Mouse (Mus musculus): ENCODE measurements around the gene Nradd. TPM values are rescaled to one million over a fixed set of nuclear protein-coding genes. Genes with fewer than 3 reads are reported as not detected.
A peak's percentile ranks its signal among the peaks of the same experiment; 100 is the strongest.

Nradd gene
- 5.2 and 5.5 TPM in 2 replicates for polyA plus RNA-seq (2012; rRNA removed)

- H3K36me3 ChIP-seq (ENCODE audit: control insufficient read depth, insufficient read depth, low read length), result peaks cover 27% of the 10 kb centered on the region
- peak within 1 kb of the TSS; percentile 30; the same call in 1 of the 2 replicates for H3K27ac ChIP-seq (ENCODE audit: insufficient read depth, low read length)
- H3K4me3 ChIP-seq (ENCODE audit: extremely low read depth, insufficient read depth, insufficient read length), result peak within 1 kb of the TSS; percentile 53; the same call in 1 of the 2 replicates
- peak; percentile 25 to 49 for DNase-seq (ENCODE audit: low read depth in 1 of 2, low spot score in 2 of 2)
- 46% methylated on average over 41 of the region's 41 CpGs for WGBS
- no peak for TF ChIP-seq CTCF (IDR thresholded peaks at IDR 0.05; ENCODE audit: extremely low read depth, insufficient read depth, insufficient read length, insufficient replicate concordance)
- TF ChIP-seq POLR2A (IDR thresholded peaks at IDR 0.05; ENCODE audit: low read depth, low read length), result no peak
- peaks cover 4% of the 10 kb centered on the region; the same call in 1 of the 2 replicates for H3K4me1 ChIP-seq (ENCODE audit: control insufficient read depth, insufficient read depth, insufficient read length)
- H3K27me3 ChIP-seq (ENCODE audit: control insufficient read depth, insufficient read depth, low read length), result no peaks in the 10 kb centered on the region
These were observed at the start of gene Nradd for GRCm38 (mm10) chr9:110624361-110625166. TSS of gene Nradd (minus strand) at chr9:110624452.

GRCm38 (mm10) chr9:110673107-110673752, 49.0 kb upstream of the Nradd start:
- Histone ChIP-seq H3K4me1 (ENCODE audit: control insufficient read depth, insufficient read depth, insufficient read length) (peaks cover 15% of the 10 kb centered on the region), H3K27me3 (ENCODE audit: control insufficient read depth, insufficient read depth, low read length) (no peaks in the 10 kb centered on the region), H3K36me3 (ENCODE audit: control insufficient read depth, insufficient read depth, low read length) (no peaks in the 10 kb centered on the region), H3K4me3 (ENCODE audit: extremely low read depth, insufficient read depth, insufficient read length) (no peak overlapping the region), H3K27ac (ENCODE audit: insufficient read depth, low read length) (no peak overlapping the region)
- DNase-seq (ENCODE audit: low read depth in 1 of 2, low spot score in 2 of 2), result no peak
- TF ChIP-seq CTCF (IDR thresholded peaks at IDR 0.05; ENCODE audit: extremely low read depth, insufficient read depth, insufficient read length, insufficient replicate concordance) (no peak), POLR2A (IDR thresholded peaks at IDR 0.05; ENCODE audit: low read depth, low read length) (no peak)
- 61% methylated on average over 10 of the region's 10 CpGs for WGBS

- 77% methylated on average over 7 of the region's 7 CpGs for WGBS
- Histone ChIP-seq H3K4me3 (ENCODE audit: extremely low read depth, insufficient read depth, insufficient read length) (no peak overlapping the region), H3K36me3 (ENCODE audit: control insufficient read depth, insufficient read depth, low read length) (no peaks in the 10 kb centered on the region), H3K4me1 (ENCODE audit: control insufficient read depth, insufficient read depth, insufficient read length) (peaks cover 17% of the 10 kb centered on the region), H3K27ac (ENCODE audit: insufficient read depth, low read length) (no peak overlapping the region), H3K27me3 (ENCODE audit: control insufficient read depth, insufficient read depth, low read length) (no peaks in the 10 kb centered on the region)
- peak; percentile 63; the same call in 1 of the 2 replicates for TF ChIP-seq CTCF (IDR thresholded peaks at IDR 0.05; ENCODE audit: extremely low read depth, insufficient read depth, insufficient read length, insufficient replicate concordance)
- no peak for TF ChIP-seq POLR2A (IDR thresholded peaks at IDR 0.05; ENCODE audit: low read depth, low read length)
- peak in 1 of 2 experiments; percentile 42 for DNase-seq (ENCODE audit: low read depth in 1 of 2, low spot score in 2 of 2)
These were observed 48.3 kb upstream of the Nradd start for GRCm38 (mm10) chr9:110672462-110673106.

DNA sequence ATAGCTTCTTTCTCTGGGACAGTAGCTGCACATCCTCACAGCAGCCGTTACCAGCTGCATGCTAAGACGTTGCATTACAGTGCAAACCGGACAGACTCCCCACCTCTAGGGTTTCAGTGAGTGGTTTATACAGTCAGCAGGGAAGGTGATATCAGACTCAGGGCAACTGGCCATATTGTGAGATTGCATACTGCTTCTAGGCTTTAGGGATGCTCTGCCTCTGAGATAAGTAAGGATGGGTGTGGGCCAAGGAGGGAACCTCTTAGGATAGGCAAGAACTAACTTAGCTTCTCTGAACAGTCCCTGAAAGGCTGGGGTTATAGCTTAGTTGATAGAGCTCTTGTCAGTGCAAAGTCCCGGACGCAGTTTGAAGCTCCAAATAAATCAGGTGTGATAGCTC, 45.5 kb upstream of the Nradd start:
- Histone ChIP-seq H3K27ac (ENCODE audit: insufficient read depth, low read length) (no peak overlapping the region), H3K4me3 (ENCODE audit: extremely low read depth, insufficient read depth, insufficient read length) (no peak overlapping the region), H3K36me3 (ENCODE audit: control insufficient read depth, insufficient read depth, low read length) (no peaks in the 10 kb centered on the region), H3K27me3 (ENCODE audit: control insufficient read depth, insufficient read depth, low read length) (no peaks in the 10 kb centered on the region), H3K4me1 (ENCODE audit: control insufficient read depth, insufficient read depth, insufficient read length) (peaks cover 22% of the 10 kb centered on the region; the same call in 1 of the 2 replicates)
- no peak for DNase-seq (ENCODE audit: low read depth in 1 of 2, low spot score in 2 of 2)
- TF ChIP-seq CTCF (IDR thresholded peaks at IDR 0.05; ENCODE audit: extremely low read depth, insufficient read depth, insufficient read length, insufficient replicate concordance) (no peak), POLR2A (IDR thresholded peaks at IDR 0.05; ENCODE audit: low read depth, low read length) (no peak)
- 83% methylated on average over 5 of the region's 5 CpGs for WGBS

GRCm38 (mm10) chr9:110668601-110669293, 44.5 kb upstream of the Nradd start:
- Histone ChIP-seq H3K36me3 (ENCODE audit: control insufficient read depth, insufficient read depth, low read length) (no peaks in the 10 kb centered on the region), H3K4me3 (ENCODE audit: extremely low read depth, insufficient read depth, insufficient read length) (no peak overlapping the region), H3K27me3 (ENCODE audit: control insufficient read depth, insufficient read depth, low read length) (no peaks in the 10 kb centered on the region), H3K4me1 (ENCODE audit: control insufficient read depth, insufficient read depth, insufficient read length) (peaks cover 23% of the 10 kb centered on the region; the same call in 1 of the 2 replicates), H3K27ac (ENCODE audit: insufficient read depth, low read length) (no peak overlapping the region)
- WGBS, result 80% methylated on average over 6 of the region's 6 CpGs
- DNase-seq (ENCODE audit: low read depth in 1 of 2, low spot score in 2 of 2), result no peak
- no peak for TF ChIP-seq CTCF (IDR thresholded peaks at IDR 0.05; ENCODE audit: extremely low read depth, insufficient read depth, insufficient read length, insufficient replicate concordance)
- TF ChIP-seq POLR2A (IDR thresholded peaks at IDR 0.05; ENCODE audit: low read depth, low read length), result no peak

DNA sequence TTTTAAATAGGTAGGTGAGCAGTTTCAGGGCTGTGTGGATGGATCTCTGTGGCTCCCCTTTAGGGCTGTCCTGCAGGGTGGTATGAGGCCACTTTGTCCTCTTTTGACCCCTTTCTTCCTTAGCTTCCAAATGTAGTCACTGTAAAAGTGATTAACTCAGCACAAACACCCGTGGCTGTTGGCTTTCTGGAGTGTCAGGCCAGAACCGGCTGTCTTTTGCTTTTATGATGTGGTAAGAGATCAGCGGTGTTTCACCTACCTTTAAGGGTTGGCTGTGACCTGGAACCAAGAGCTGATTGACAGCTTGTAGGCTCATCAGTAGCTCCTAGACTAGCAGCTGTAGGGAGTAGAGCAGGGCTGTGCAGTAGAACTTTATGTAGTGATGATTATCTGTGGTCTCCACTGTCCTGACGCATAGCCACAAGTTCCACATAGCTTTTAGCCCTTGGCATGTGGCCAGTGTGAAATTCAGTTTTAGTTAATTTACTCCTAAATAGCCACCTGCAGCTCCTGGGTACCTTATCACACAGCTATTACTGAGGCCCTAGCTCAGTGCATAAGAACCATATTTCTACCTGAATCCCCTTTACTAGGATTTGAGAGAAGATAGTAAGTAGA, 43.1 kb upstream of the Nradd start:
- H3K27ac ChIP-seq (ENCODE audit: insufficient read depth, low read length), result no peak overlapping the region
- no peaks in the 10 kb centered on the region for H3K36me3 ChIP-seq (ENCODE audit: control insufficient read depth, insufficient read depth, low read length)
- DNase-seq (ENCODE audit: low read depth in 1 of 2, low spot score in 2 of 2), result no peak
- H3K4me1 ChIP-seq (ENCODE audit: control insufficient read depth, insufficient read depth, insufficient read length), result peaks cover 18% of the 10 kb centered on the region; the same call in 1 of the 2 replicates
- H3K4me3 ChIP-seq (ENCODE audit: extremely low read depth, insufficient read depth, insufficient read length), result no peak overlapping the region
- 38% methylated on average over 4 of the region's 4 CpGs for WGBS
- H3K27me3 ChIP-seq (ENCODE audit: control insufficient read depth, insufficient read depth, low read length), result no peaks in the 10 kb centered on the region
- TF ChIP-seq CTCF (IDR thresholded peaks at IDR 0.05; ENCODE audit: extremely low read depth, insufficient read depth, insufficient read length, insufficient replicate concordance) (no peak), POLR2A (IDR thresholded peaks at IDR 0.05; ENCODE audit: low read depth, low read length) (no peak)
